Mouse (Mus musculus): ENCODE measurements around the gene Hoxa2. TPM values are rescaled to one million over a fixed set of nuclear protein-coding genes. Genes with fewer than 3 reads are reported as not detected.

Gene Hoxa2
- polyA plus RNA-seq, 1 experiment, result 0.16 TPM

GRCm38 (mm10) chr6:52190410-52190809 is 25.8 kb upstream of the Hoxa2 start:
- Histone ChIP-seq H3K79me3 (ENCODE audit: low read depth) (no peaks in the 10 kb centered on the region), H3K4me3 (ENCODE audit: insufficient read depth, poor library complexity, severe bottlenecking) (no peak overlapping the region), H3ac (ENCODE audit: control insufficient read depth, insufficient read length, low read depth) (no peak overlapping the region), H3K36me3 (ENCODE audit: control insufficient read depth, insufficient read depth) (no peaks in the 10 kb centered on the region), H3K79me2 (ENCODE audit: control insufficient read depth, insufficient read depth) (no peaks in the 10 kb centered on the region), H3K27me3 (ENCODE audit: control insufficient read depth, insufficient read depth, insufficient read length) (no peaks in the 10 kb centered on the region)
- TF ChIP-seq USF1 (IDR thresholded peaks at IDR 0.05; ENCODE audit: low read depth) (no peak), MAX (IDR thresholded peaks at IDR 0.05) (no peak), FOSL1 (IDR thresholded peaks at IDR 0.05; ENCODE audit: insufficient read depth, low read length, poor library complexity, severe bottlenecking) (no peak), MYOD1 (IDR thresholded peaks at IDR 0.05; ENCODE audit: control insufficient read depth, insufficient read length, low read depth) (no peak), CTCF (IDR thresholded peaks at IDR 0.05; ENCODE audit: control insufficient read depth, insufficient read depth, insufficient read length) (no peak), CEBPB (IDR thresholded peaks at IDR 0.05; ENCODE audit: low read depth) (no peak), MYOG (IDR thresholded peaks at IDR 0.05; ENCODE audit: control insufficient read depth, extremely low read depth, insufficient read length) (no peak)

GRCm38 (mm10) chr6:52189909-52190308 is 25.3 kb upstream of the Hoxa2 start:
- Histone ChIP-seq H3K79me2 (ENCODE audit: control insufficient read depth, insufficient read depth) (no peaks in the 10 kb centered on the region), H3K79me3 (ENCODE audit: low read depth) (no peaks in the 10 kb centered on the region), H3K27me3 (ENCODE audit: control insufficient read depth, insufficient read depth, insufficient read length) (no peaks in the 10 kb centered on the region), H3K36me3 (ENCODE audit: control insufficient read depth, insufficient read depth) (no peaks in the 10 kb centered on the region), H3ac (ENCODE audit: control insufficient read depth, insufficient read length, low read depth) (no peak overlapping the region), H3K4me3 (ENCODE audit: insufficient read depth, poor library complexity, severe bottlenecking) (no peak overlapping the region)
- TF ChIP-seq MYOG (IDR thresholded peaks at IDR 0.05; ENCODE audit: control insufficient read depth, extremely low read depth, insufficient read length) (no peak), FOSL1 (IDR thresholded peaks at IDR 0.05; ENCODE audit: insufficient read depth, low read length, poor library complexity, severe bottlenecking) (no peak), CTCF (IDR thresholded peaks at IDR 0.05; ENCODE audit: control insufficient read depth, insufficient read depth, insufficient read length) (no peak)

- Histone ChIP-seq H3K27me3 (ENCODE audit: control insufficient read depth, insufficient read depth, insufficient read length) (no peaks in the 10 kb centered on the region), H3K4me3 (ENCODE audit: insufficient read depth, poor library complexity, severe bottlenecking) (no peak overlapping the region), H3K79me2 (ENCODE audit: control insufficient read depth, insufficient read depth) (no peaks in the 10 kb centered on the region), H3K36me3 (ENCODE audit: control insufficient read depth, insufficient read depth) (no peaks in the 10 kb centered on the region), H3ac (ENCODE audit: control insufficient read depth, insufficient read length, low read depth) (no peak overlapping the region), H3K79me3 (ENCODE audit: low read depth) (no peaks in the 10 kb centered on the region)
- TF ChIP-seq MYOG (IDR thresholded peaks at IDR 0.05; ENCODE audit: control insufficient read depth, extremely low read depth, insufficient read length) (no peak), CTCF (IDR thresholded peaks at IDR 0.05; ENCODE audit: control insufficient read depth, insufficient read depth, insufficient read length) (no peak), CEBPB (IDR thresholded peaks at IDR 0.05; ENCODE audit: low read depth) (no peak), FOSL1 (IDR thresholded peaks at IDR 0.05; ENCODE audit: insufficient read depth, low read length, poor library complexity, severe bottlenecking) (no peak), USF1 (IDR thresholded peaks at IDR 0.05; ENCODE audit: low read depth) (no peak), MYOD1 (IDR thresholded peaks at IDR 0.05; ENCODE audit: control insufficient read depth, insufficient read length, low read depth) (no peak), MAX (IDR thresholded peaks at IDR 0.05) (no peak)
These were observed 24.6 kb upstream of the Hoxa2 start for GRCm38 (mm10) chr6:52189172-52189591.

GRCm38 (mm10) chr6:52186500-52186899 is 21.9 kb upstream of the Hoxa2 start:
- Histone ChIP-seq H3ac (ENCODE audit: control insufficient read depth, insufficient read length, low read depth) (no peak overlapping the region), H3K36me3 (ENCODE audit: control insufficient read depth, insufficient read depth) (no peaks in the 10 kb centered on the region), H3K79me3 (ENCODE audit: low read depth) (no peaks in the 10 kb centered on the region), H3K4me3 (ENCODE audit: insufficient read depth, poor library complexity, severe bottlenecking) (no peak overlapping the region), H3K27me3 (ENCODE audit: control insufficient read depth, insufficient read depth, insufficient read length) (no peaks in the 10 kb centered on the region), H3K79me2 (ENCODE audit: control insufficient read depth, insufficient read depth) (no peaks in the 10 kb centered on the region)
- no peak for TF ChIP-seq MAX (IDR thresholded peaks at IDR 0.05)
- no peak for TF ChIP-seq MYOD1 (IDR thresholded peaks at IDR 0.05; ENCODE audit: control insufficient read depth, insufficient read length, low read depth)
- TF ChIP-seq CTCF (IDR thresholded peaks at IDR 0.05; ENCODE audit: control insufficient read depth, insufficient read depth, insufficient read length), result no peak
- no peak for TF ChIP-seq USF1 (IDR thresholded peaks at IDR 0.05; ENCODE audit: low read depth)
- TF ChIP-seq CEBPB (IDR thresholded peaks at IDR 0.05; ENCODE audit: low read depth), result no peak
- TF ChIP-seq FOSL1 (IDR thresholded peaks at IDR 0.05; ENCODE audit: insufficient read depth, low read length, poor library complexity, severe bottlenecking), result no peak
- TF ChIP-seq MYOG (IDR thresholded peaks at IDR 0.05; ENCODE audit: control insufficient read depth, extremely low read depth, insufficient read length), result no peak

- Histone ChIP-seq H3K79me2 (ENCODE audit: control insufficient read depth, insufficient read depth) (no peaks in the 10 kb centered on the region), H3K36me3 (ENCODE audit: control insufficient read depth, insufficient read depth) (no peaks in the 10 kb centered on the region), H3K4me3 (ENCODE audit: insufficient read depth, poor library complexity, severe bottlenecking) (no peak overlapping the region), H3K27me3 (ENCODE audit: control insufficient read depth, insufficient read depth, insufficient read length) (no peaks in the 10 kb centered on the region), H3ac (ENCODE audit: control insufficient read depth, insufficient read length, low read depth) (no peak overlapping the region), H3K79me3 (ENCODE audit: low read depth) (no peaks in the 10 kb centered on the region)
- no peak for TF ChIP-seq CEBPB (IDR thresholded peaks at IDR 0.05; ENCODE audit: low read depth)
- no peak for TF ChIP-seq MYOG (IDR thresholded peaks at IDR 0.05; ENCODE audit: control insufficient read depth, extremely low read depth, insufficient read length)
- no peak for TF ChIP-seq MYOD1 (IDR thresholded peaks at IDR 0.05; ENCODE audit: control insufficient read depth, insufficient read length, low read depth)
These were observed 21.2 kb upstream of the Hoxa2 start for GRCm38 (mm10) chr6:52185834-52186233.

- H3ac ChIP-seq (ENCODE audit: control insufficient read depth, insufficient read length, low read depth), result no peak overlapping the region
- H3K79me3 ChIP-seq (ENCODE audit: low read depth), result no peaks in the 10 kb centered on the region
- TF ChIP-seq MAX (IDR thresholded peaks at IDR 0.05) (no peak), CTCF (IDR thresholded peaks at IDR 0.05; ENCODE audit: control insufficient read depth, insufficient read depth, insufficient read length) (no peak), MYOG (IDR thresholded peaks at IDR 0.05; ENCODE audit: control insufficient read depth, extremely low read depth, insufficient read length) (no peak), USF1 (IDR thresholded peaks at IDR 0.05; ENCODE audit: low read depth) (no peak), CEBPB (IDR thresholded peaks at IDR 0.05; ENCODE audit: low read depth) (no peak), MYOD1 (IDR thresholded peaks at IDR 0.05; ENCODE audit: control insufficient read depth, insufficient read length, low read depth) (no peak), FOSL1 (IDR thresholded peaks at IDR 0.05; ENCODE audit: insufficient read depth, low read length, poor library complexity, severe bottlenecking) (no peak)
- H3K79me2 ChIP-seq (ENCODE audit: control insufficient read depth, insufficient read depth), result no peaks in the 10 kb centered on the region
- H3K27me3 ChIP-seq (ENCODE audit: control insufficient read depth, insufficient read depth, insufficient read length), result no peaks in the 10 kb centered on the region
- no peaks in the 10 kb centered on the region for H3K36me3 ChIP-seq (ENCODE audit: control insufficient read depth, insufficient read depth)
- no peak overlapping the region for H3K4me3 ChIP-seq (ENCODE audit: insufficient read depth, poor library complexity, severe bottlenecking)
These were observed 20.6 kb upstream of the Hoxa2 start for GRCm38 (mm10) chr6:52185222-52185621.
